Mouse (Mus musculus) hindbrain, postnatal 0 days (tissue): ENCODE data around the gene Fam193b. TPM values are rescaled to one million over a fixed set of nuclear protein-coding genes. Genes with fewer than 3 reads are reported as not detected.
A peak's percentile ranks its signal among the peaks of the same experiment; 100 is the strongest.

Experiments used
- ATAC-seq: fragments of 200-750 bp; cut with Nextera tagmentation; 2 replicates; pipeline ENCODE4 v1.8.0; 2017; ENCODE audit warnings: mild to moderate bottlenecking, moderate TSS enrichment, moderate library complexity
- DNase-seq: peaks from one replicate; pipeline ENCODE4 v3.0.0-alpha.2; 2015; ENCODE audit warnings: low spot score
- H3K27ac ChIP-seq: fragments of 300-500 bp; sonication (generic); 2 replicates; pipeline ENCODE4 v1.5.1; 2014; ENCODE audit warnings: mild to moderate bottlenecking
- H3K27me3 ChIP-seq: fragments of 300-500 bp; sonication (generic); 2 replicates; pipeline ENCODE4 v1.6.1; 2014; ENCODE audit warnings: low read length, mixed read lengths; ENCODE audit not compliant: insufficient read depth
- H3K36me3 ChIP-seq: fragments of 300-500 bp; sonication (generic); 2 replicates; pipeline ENCODE4 v1.6.1; 2014; ENCODE audit warnings: low read length, mixed read lengths; ENCODE audit not compliant: insufficient read depth
- H3K4me1 ChIP-seq: fragments of 300-500 bp; sonication (generic); 2 replicates; pipeline ENCODE4 v1.6.1; 2014; ENCODE audit warnings: antibody characterized with exemption, low read length, mixed read lengths; ENCODE audit not compliant: insufficient read depth
- H3K4me2 ChIP-seq: fragments of 300-500 bp; sonication (generic); 2 replicates; pipeline ENCODE4 v1.6.1; 2014; ENCODE audit warnings: low read depth, mild to moderate bottlenecking, low read length, moderate library complexity, mixed read lengths
- H3K4me3 ChIP-seq: fragments of 300-500 bp; sonication (generic); 2 replicates; pipeline ENCODE4 v1.5.1; 2014; ENCODE audit warnings: low read length
- H3K9ac ChIP-seq: fragments of 300-500 bp; sonication (generic); replicated peaks from 2 replicates; pipeline ENCODE4 v1.6.1; 2014; ENCODE audit warnings: mild to moderate bottlenecking, low read length, moderate library complexity, mixed read lengths
- H3K9me3 ChIP-seq: fragments of 300-500 bp; sonication (generic); 2 replicates; pipeline ENCODE4 v1.6.1; 2016; ENCODE audit warnings: low read length, mixed read lengths
- CTCF ChIP-seq: IDR thresholded peaks from 2 replicates; pipeline ENCODE4 v1.5.1; 2016; ENCODE audit warnings: antibody characterized with exemption, control low read depth, low read depth
- WGBS: fragments of 180-500 bp; shearing (Covaris S2); extraction: QIAGEN DNeasy Blood & Tissue Kit; methylation state at CpG from one replicate; pipeline ENCODE4 v1.1.7; 2014; 5-methylcytosine and 5-hydroxymethylcytosine counted together
- polyA plus RNA-seq: library from polyadenylated mRNA; unstranded; fragments of >200 nt; fragmentation: Nextera tagmentation; extraction: Ambion mirVana; gene quantifications from 2 replicates; pipeline ENCODE4 v1.2.1, GENCODE M21; 2015
- total RNA-seq: library from RNA; depleted of rRNA; stranded (reverse); fragments of >200 nt; gene quantifications from 2 replicates; pipeline ENCODE4 v1.2.3, GENCODE M21; 2014; rRNA removed

Fam193b gene
- 60.2 and 87.5 TPM in 2 replicates for total RNA-seq
- polyA plus RNA-seq: 38.8 and 38.9 TPM in 2 replicates

- Histone ChIP-seq H3K9me3 (no peaks in the 10 kb centered on the region), H3K27me3 (no peaks in the 10 kb centered on the region), H3K27ac (peak within 1 kb of the TSS; percentile 90), H3K4me2 (peak within 1 kb of the TSS; percentile 96), H3K9ac (peak within 1 kb of the TSS; percentile 91), H3K4me1 (peaks cover 9% of the 10 kb centered on the region), H3K36me3 (no peaks in the 10 kb centered on the region), H3K4me3 (peak within 1 kb of the TSS; percentile 72)
- 2% methylated on average over 36 of the region's 47 CpGs for WGBS
- peak; percentile 91 for ATAC-seq
- DNase-seq: peak; percentile 96
- TF ChIP-seq CTCF: no peak
Observed at GRCm38 (mm10) chr13:55571027-55571751, at the start of gene Fam193b. TSS of gene Fam193b (minus strand) at chr13:55571120.

- TF ChIP-seq CTCF: no peak
- Histone ChIP-seq H3K4me2 (no peak overlapping the region), H3K27ac (no peak overlapping the region), H3K27me3 (no peaks in the 10 kb centered on the region), H3K4me3 (no peak overlapping the region), H3K9me3 (no peaks in the 10 kb centered on the region), H3K4me1 (peaks cover 17% of the 10 kb centered on the region), H3K9ac (no peak overlapping the region), H3K36me3 (no peaks in the 10 kb centered on the region)
- no peak for DNase-seq
- 85% methylated on average over 2 of the region's 2 CpGs for WGBS
- ATAC-seq: no peak
Observed at GRCm38 (mm10) chr13:55620275-55620674, 49.4 kb upstream of the Fam193b start.

DNA sequence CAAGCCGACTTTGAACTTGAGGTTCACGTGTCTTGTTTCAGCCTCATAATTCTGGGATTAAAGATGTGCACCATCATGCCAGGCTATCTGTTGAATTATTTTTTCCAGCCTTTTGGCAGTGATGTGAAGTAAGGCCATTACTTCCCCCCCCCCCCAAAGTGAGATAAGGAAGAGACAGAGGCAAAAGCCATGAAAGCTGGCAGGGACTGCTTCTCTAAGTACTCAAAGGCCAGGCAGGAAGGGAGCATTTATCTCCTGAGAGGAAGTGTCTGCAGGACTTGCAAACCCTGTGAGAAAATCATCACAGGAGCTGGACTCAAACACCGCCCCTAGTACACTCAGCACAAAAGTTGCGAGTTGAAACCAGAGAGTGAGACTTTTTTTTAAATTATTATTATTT lies 48.4 kb upstream of the Fam193b start:
- H3K27ac ChIP-seq: no peak overlapping the region
- no peak overlapping the region for H3K4me3 ChIP-seq
- H3K9me3 ChIP-seq: no peaks in the 10 kb centered on the region
- H3K27me3 ChIP-seq: no peaks in the 10 kb centered on the region
- peaks cover 13% of the 10 kb centered on the region for H3K4me1 ChIP-seq
- DNase-seq: no peak
- no peak for TF ChIP-seq CTCF
- H3K4me2 ChIP-seq: no peak overlapping the region
- H3K9ac ChIP-seq: no peak overlapping the region
- no peaks in the 10 kb centered on the region for H3K36me3 ChIP-seq
- WGBS: 91% methylated on average over 4 of the region's 4 CpGs
- ATAC-seq: no peak

GRCm38 (mm10) chr13:55613471-55613870 lies 42.6 kb upstream of the Fam193b start:
- no peak for TF ChIP-seq CTCF
- H3K4me2 ChIP-seq: no peak overlapping the region
- peaks cover 14% of the 10 kb centered on the region; the same call in 1 of the 2 replicates for H3K36me3 ChIP-seq
- WGBS: 47% methylated on average over 5 of the region's 5 CpGs
- H3K4me3 ChIP-seq: no peak overlapping the region
- no peak overlapping the region for H3K9ac ChIP-seq
- no peaks in the 10 kb centered on the region for H3K4me1 ChIP-seq
- H3K9me3 ChIP-seq: no peaks in the 10 kb centered on the region
- H3K27ac ChIP-seq: no peak overlapping the region
- ATAC-seq (no peak), DNase-seq (no peak)
- H3K27me3 ChIP-seq: no peaks in the 10 kb centered on the region

DNA sequence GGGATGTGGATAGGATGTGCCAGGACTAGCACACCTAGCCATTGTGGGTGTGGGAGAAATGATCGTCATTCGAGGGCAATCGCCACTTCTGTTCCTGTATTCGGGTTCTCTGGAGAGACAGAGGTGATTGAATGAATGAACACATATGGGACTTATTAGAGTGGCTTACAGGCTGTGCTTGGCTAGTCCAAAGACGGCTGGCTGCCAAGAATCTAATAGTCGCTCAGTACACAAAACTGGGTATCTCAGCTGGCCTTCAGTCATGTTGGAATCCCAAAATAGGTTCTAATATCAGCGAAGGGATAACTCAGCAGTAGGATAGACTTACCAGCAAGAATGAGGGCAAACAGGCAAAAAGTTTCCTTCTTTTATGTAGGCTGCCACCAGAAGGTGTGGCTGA lies 41.1 kb upstream of the Fam193b start:
- H3K27ac ChIP-seq: no peak overlapping the region
- H3K36me3 ChIP-seq: peaks cover 14% of the 10 kb centered on the region; the same call in 1 of the 2 replicates
- DNase-seq (no peak), ATAC-seq (no peak)
- no peaks in the 10 kb centered on the region for H3K9me3 ChIP-seq
- no peak overlapping the region for H3K4me3 ChIP-seq
- H3K9ac ChIP-seq: no peak overlapping the region
- no peak overlapping the region for H3K4me2 ChIP-seq
- 86% methylated on average over 7 of the region's 7 CpGs for WGBS
- H3K27me3 ChIP-seq: no peaks in the 10 kb centered on the region
- TF ChIP-seq CTCF: no peak
- no peaks in the 10 kb centered on the region for H3K4me1 ChIP-seq

DNA sequence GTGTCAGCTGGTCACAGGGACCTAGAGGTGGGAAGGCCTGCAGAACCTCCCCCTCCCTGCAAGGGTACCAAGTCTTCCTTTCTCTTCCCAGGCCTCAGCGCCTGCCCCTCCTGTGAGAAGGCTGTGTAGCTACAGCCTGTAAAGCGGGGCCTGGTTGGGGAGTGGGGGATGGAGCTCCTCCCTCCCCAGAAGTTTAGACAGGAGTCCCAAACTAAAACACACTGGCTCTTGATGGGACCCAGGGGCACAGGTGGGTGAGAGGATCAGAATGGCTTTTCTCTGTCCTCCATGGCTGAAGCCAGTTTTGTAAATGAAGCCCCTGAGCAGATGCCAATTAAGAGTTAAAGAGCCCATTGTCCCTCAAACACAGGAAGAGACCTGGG lies 36.7 kb upstream of the Fam193b start:
- Histone ChIP-seq H3K36me3 (peaks cover 20% of the 10 kb centered on the region; the same call in 1 of the 2 replicates), H3K27ac (no peak overlapping the region)
- whole genome bisulfite sequencing: 95% methylated on average over 2 of the region's 2 CpGs

More for the DNA sequence above, 36.7 kb upstream of the Fam193b start:
- Histone ChIP-seq H3K9ac (no peak overlapping the region), H3K4me3 (no peak overlapping the region), H3K9me3 (no peaks in the 10 kb centered on the region), H3K4me1 (no peaks in the 10 kb centered on the region), H3K27me3 (no peaks in the 10 kb centered on the region), H3K4me2 (no peak overlapping the region)
- no peak for DNase-seq
- no peak for TF ChIP-seq CTCF
- no peak for ATAC-seq
